Mouse (Mus musculus) midbrain, postnatal 0 days (tissue): ENCODE results near the gene Wipf3. TPM values are rescaled to one million over a fixed set of nuclear protein-coding genes. Genes with fewer than 3 reads are reported as not detected.

Source experiments
- ATAC-seq: fragments of 200-750 bp; cut with Nextera tagmentation; 2 replicates; pipeline ENCODE4 v1.8.0; 2017; ENCODE audit warnings: moderate number of reproducible peaks, mild to moderate bottlenecking, moderate TSS enrichment, moderate library complexity; ENCODE audit not compliant: low FRiP score
- DNase-seq: peaks from one replicate; pipeline ENCODE4 v3.0.0-alpha.2; 2015; ENCODE audit warnings: low spot score
- H3K27ac ChIP-seq: fragments of 300-500 bp; sonication (generic); 2 replicates; pipeline ENCODE4 v1.5.1; 2014; ENCODE audit warnings: low read depth, mild to moderate bottlenecking, low read length, mixed read lengths
- H3K27me3 ChIP-seq: fragments of 300-500 bp; sonication (generic); 2 replicates; pipeline ENCODE4 v1.6.1; 2014; ENCODE audit warnings: low read length, control low read depth, mixed read lengths; ENCODE audit not compliant: insufficient read depth
- H3K36me3 ChIP-seq: fragments of 300-500 bp; sonication (generic); 2 replicates; pipeline ENCODE4 v1.6.1; 2014; ENCODE audit warnings: low read length, control low read depth, mixed read lengths; ENCODE audit not compliant: insufficient read depth
- H3K4me1 ChIP-seq: fragments of 300-500 bp; sonication (generic); 2 replicates; pipeline ENCODE4 v1.6.1; 2014; ENCODE audit warnings: mild to moderate bottlenecking, control low read depth, antibody characterized with exemption, low read length, mixed read lengths; ENCODE audit not compliant: insufficient read depth
- H3K4me2 ChIP-seq: fragments of 300-500 bp; sonication (generic); 2 replicates; pipeline ENCODE4 v1.6.1; 2014; ENCODE audit warnings: low read depth, mild to moderate bottlenecking, low read length, mixed read lengths; ENCODE audit not compliant: poor library complexity, severe bottlenecking
- H3K4me3 ChIP-seq: fragments of 300-500 bp; sonication (generic); 2 replicates; pipeline ENCODE4 v1.5.1; 2014; ENCODE audit warnings: low read depth, mild to moderate bottlenecking, low read length, moderate library complexity
- H3K9ac ChIP-seq: fragments of 300-500 bp; sonication (generic); replicated peaks from 2 replicates; pipeline ENCODE4 v1.6.1; 2014; ENCODE audit warnings: mild to moderate bottlenecking, low read length, moderate library complexity, mixed read lengths; ENCODE audit not compliant: poor library complexity, severe bottlenecking
- H3K9me3 ChIP-seq: fragments of 300-500 bp; sonication (generic); 2 replicates; pipeline ENCODE4 v1.6.1; 2016; ENCODE audit warnings: low read length, control low read depth
- CTCF ChIP-seq: IDR thresholded peaks from 2 replicates; pipeline ENCODE4 v1.5.1; 2016; ENCODE audit warnings: antibody characterized with exemption, mild to moderate bottlenecking
- WGBS: fragments of 180-500 bp; shearing (Covaris S2); extraction: QIAGEN DNeasy Blood & Tissue Kit; methylation state at CpG from one replicate; pipeline ENCODE4 v1.1.7; 2014; 5-methylcytosine and 5-hydroxymethylcytosine counted together
- polyA plus RNA-seq: library from polyadenylated mRNA; unstranded; fragments of >200 nt; fragmentation: Nextera tagmentation; extraction: Ambion mirVana; gene quantifications from 2 replicates; pipeline ENCODE4 v1.2.1, GENCODE M21; 2015
- total RNA-seq: library from RNA; depleted of rRNA; stranded (reverse); fragments of >200 nt; gene quantifications from 2 replicates; pipeline ENCODE4 v1.2.3, GENCODE M21; 2014

Gene Wipf3
- total and polyA plus RNA-seq, 2 experiments from 2014 or later: 1.7 to 5.9 TPM

DNA sequence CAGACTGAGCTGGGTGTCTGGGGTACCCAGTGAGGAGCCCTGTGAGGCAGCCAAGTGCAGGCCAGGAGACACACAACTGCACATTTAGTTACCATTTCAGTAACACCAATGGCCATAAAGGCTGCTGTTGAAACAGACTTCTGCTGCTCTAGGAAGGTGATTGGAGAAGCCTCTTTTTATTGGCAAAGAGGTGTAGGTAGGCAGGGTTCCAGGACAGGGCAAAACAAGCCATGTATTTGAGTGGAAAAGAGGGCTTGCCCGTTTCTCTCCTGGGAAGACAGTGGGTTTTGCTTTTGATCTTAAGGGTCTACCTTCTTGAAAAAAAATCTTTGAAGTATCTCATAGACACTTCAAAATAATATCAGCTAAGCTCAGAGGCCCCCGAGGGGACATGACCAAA is 82.9 kb downstream of the Wipf3 start:
- 77% methylated on average over 2 of the region's 2 CpGs for WGBS
- Histone ChIP-seq H3K9ac (no peak overlapping the region), H3K9me3 (no peaks in the 10 kb centered on the region), H3K36me3 (peaks cover 36% of the 10 kb centered on the region), H3K27ac (no peak overlapping the region), H3K4me1 (0 out of 2 replicates have a peak, but pooled peaks cover 3% of the 10 kb centered on the region), H3K4me3 (no peak overlapping the region), H3K4me2 (no peak overlapping the region), H3K27me3 (no peaks in the 10 kb centered on the region)
- no peak for DNase-seq
- no peak for TF ChIP-seq CTCF
- ATAC-seq: no peak

DNA sequence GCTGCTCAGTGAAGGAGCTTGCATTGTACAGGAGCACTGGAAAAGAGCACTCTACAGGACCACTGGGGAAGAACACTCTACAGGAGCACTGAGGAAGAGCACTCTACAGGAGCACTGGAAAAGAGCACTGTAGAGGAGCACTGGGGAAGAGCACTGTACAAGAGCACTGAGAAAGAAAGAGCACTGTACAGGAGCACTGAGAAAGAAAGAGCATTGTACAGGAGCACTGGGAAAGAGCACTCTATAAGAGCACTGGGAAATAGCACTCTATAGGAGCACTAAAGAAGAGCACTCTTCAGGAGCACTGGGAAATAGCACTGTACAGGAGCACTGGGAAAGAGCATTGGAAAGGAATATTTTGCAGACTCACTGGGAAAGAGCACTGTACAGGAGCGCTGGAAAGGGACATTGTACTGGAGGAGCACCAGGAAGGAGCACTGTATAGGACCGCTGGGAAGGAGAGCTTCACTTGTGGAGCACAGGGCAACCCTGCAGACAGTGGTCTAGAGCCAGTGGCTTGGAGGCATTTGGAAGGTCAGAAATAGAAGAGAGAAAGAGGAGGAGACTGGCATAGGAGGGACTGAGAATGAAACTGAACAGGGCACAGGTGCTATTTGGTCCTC is 87.2 kb downstream of the Wipf3 start:
- H3K36me3 ChIP-seq: peaks cover 46% of the 10 kb centered on the region
- 94% methylated on average over 2 of the region's 2 CpGs for WGBS

DNA sequence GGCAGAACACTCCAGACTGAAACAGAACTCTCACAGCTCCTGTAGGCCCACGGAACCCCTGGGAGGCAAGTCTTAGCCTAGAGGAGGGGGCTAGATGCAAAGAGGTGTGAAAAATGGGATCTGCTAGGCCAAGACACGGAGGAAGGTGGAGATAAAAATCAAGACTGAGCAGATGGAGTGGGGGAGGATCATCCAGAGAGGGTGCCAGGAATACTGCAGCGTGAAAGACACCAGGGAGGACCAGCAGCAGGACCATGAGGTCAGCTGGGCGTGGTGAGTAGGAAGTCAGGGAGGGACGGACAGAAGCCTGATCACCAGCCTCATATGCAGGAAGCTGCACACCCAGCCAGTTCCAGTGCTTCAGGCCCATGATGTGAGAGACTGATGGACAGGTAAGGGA is 89.4 kb downstream of the Wipf3 start:
- Histone ChIP-seq H3K27ac (no peak overlapping the region), H3K4me1 (no peaks in the 10 kb centered on the region), H3K36me3 (peaks cover 48% of the 10 kb centered on the region), H3K27me3 (no peaks in the 10 kb centered on the region), H3K4me3 (no peak overlapping the region), H3K4me2 (no peak overlapping the region), H3K9me3 (no peaks in the 10 kb centered on the region), H3K9ac (no peak overlapping the region)
- WGBS: 75% methylated on average over 5 of the region's 5 CpGs
- no peak for TF ChIP-seq CTCF
- DNase-seq (peak; percentile 15), ATAC-seq (no peak)

More for the DNA sequence above, 87.2 kb downstream of the Wipf3 start:
- ATAC-seq (no peak; the same call in 1 of the 2 replicates), DNase-seq (no peak)
- no peak overlapping the region for H3K4me2 ChIP-seq
- H3K27me3 ChIP-seq: no peaks in the 10 kb centered on the region
- H3K4me1 ChIP-seq: no peaks in the 10 kb centered on the region
- no peaks in the 10 kb centered on the region for H3K9me3 ChIP-seq
- H3K4me3 ChIP-seq: no peak overlapping the region
- TF ChIP-seq CTCF: no peak
- H3K9ac ChIP-seq: no peak overlapping the region
- H3K27ac ChIP-seq: no peak overlapping the region

DNA sequence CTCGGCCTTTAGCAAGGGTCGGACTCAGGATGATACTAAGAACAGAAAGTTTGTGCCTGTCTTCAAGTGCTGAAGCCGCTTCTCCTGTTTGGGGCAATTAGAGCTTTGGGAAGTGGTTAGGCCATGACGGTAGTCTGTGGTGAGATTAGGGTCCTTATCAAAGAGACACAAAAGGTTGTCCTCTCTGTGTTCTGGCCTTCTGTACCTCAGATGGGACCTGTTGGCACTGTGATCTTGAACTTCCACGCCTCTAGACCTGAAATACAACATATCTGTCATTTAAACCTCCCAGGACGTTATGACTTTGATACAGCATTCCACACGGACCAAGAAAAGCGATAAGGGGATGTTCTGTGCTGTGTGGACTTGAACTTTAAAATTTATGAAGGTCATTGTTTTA is 99.3 kb downstream of the Wipf3 start:
- Histone ChIP-seq H3K4me3 (no peak overlapping the region), H3K27ac (no peak overlapping the region), H3K9ac (no peak overlapping the region), H3K4me2 (no peak overlapping the region), H3K27me3 (no peaks in the 10 kb centered on the region), H3K4me1 (no peaks in the 10 kb centered on the region), H3K36me3 (peaks cover 11% of the 10 kb centered on the region; the same call in 1 of the 2 replicates), H3K9me3 (no peaks in the 10 kb centered on the region)
- no peak for TF ChIP-seq CTCF
- ATAC-seq (no peak), DNase-seq (no peak)
- 96% methylated on average over 8 of the region's 8 CpGs for WGBS

DNA sequence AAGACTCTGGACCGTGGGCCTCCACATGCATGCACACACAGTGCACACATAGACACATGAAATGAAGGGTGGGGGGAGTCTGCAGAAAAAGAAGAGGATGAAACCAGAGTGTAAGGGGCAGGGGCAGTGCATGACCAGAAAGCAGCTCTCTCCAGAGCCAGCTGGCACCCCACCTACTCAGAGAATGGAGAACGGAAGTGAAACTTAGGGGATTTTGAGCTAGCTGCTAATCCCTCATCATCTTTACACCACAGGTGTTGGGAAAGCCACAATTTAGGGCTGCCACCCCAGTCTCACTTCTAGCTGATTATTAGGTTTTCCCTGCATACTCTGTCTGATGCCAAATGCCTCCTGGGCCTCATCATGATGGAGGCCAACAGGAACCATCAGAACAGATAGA is 100.8 kb downstream of the Wipf3 start:
- ATAC-seq (no peak), DNase-seq (no peak)
- Histone ChIP-seq H3K27ac (no peak overlapping the region), H3K4me1 (no peaks in the 10 kb centered on the region), H3K9me3 (no peaks in the 10 kb centered on the region), H3K27me3 (no peaks in the 10 kb centered on the region), H3K36me3 (peaks cover 8% of the 10 kb centered on the region; the same call in 1 of the 2 replicates), H3K4me3 (no peak overlapping the region), H3K4me2 (no peak overlapping the region), H3K9ac (no peak overlapping the region)
- TF ChIP-seq CTCF: no peak
- WGBS: 79% methylated on average over 2 of the region's 2 CpGs

DNA sequence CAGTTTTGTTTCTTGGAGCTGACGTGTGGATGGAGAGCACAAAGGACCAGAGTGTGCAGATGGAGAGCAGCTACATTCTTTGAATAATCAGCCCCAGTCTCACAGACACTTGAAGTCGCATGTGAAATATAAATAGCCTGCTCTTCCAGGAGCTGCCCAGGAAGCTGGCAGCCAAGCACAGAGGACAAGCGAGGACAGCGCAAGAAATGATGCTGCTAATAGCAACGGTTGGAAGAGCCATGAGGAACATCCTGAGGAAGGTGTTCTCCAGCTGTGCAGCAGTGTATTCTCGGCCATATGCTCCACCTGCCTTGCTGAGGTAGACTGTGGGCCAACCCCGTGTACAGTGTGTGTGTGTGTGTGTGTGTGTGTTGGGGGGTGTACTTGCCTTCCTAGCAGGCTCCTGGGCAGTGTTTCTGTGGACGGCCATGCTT is 101.7 kb downstream of the Wipf3 start:
- ATAC-seq (peak; percentile 68), DNase-seq (peak; percentile 69)
- H3K27me3 ChIP-seq: no peaks in the 10 kb centered on the region
- 31% methylated on average over 8 of the region's 8 CpGs for WGBS
- H3K36me3 ChIP-seq: 0 out of 2 replicates have a peak, but pooled peaks cover 4% of the 10 kb centered on the region
- no peak overlapping the region for H3K4me2 ChIP-seq
- H3K9me3 ChIP-seq: no peaks in the 10 kb centered on the region
- H3K9ac ChIP-seq: no peak overlapping the region
- H3K4me3 ChIP-seq: no peak overlapping the region
- H3K27ac ChIP-seq: no peak overlapping the region
- TF ChIP-seq CTCF: no peak
- H3K4me1 ChIP-seq: no peaks in the 10 kb centered on the region
